Mouse (Mus musculus) C2C12 (cell line): ENCODE results near the gene Pias1.

Source experiments
- CTCF ChIP-seq: IDR thresholded peaks from one replicate; pipeline ENCODE4 v1.5.1; 2011; ENCODE audit not compliant: control insufficient read depth, insufficient read depth, insufficient read length
- MAX ChIP-seq: IDR thresholded peaks from one replicate; pipeline ENCODE4 v1.6.1; 2011; ENCODE audit warnings: mild to moderate bottlenecking, control low read depth
- MYOD1 ChIP-seq: IDR thresholded peaks from one replicate; pipeline ENCODE4 v1.6.1; 2011; ENCODE audit warnings: low read depth; ENCODE audit not compliant: control insufficient read depth, insufficient read length
- MYOG ChIP-seq: IDR thresholded peaks from one replicate; pipeline ENCODE4 v1.6.1; 2011; ENCODE audit not compliant: control insufficient read depth, insufficient read length; ENCODE audit errors: extremely low read depth

- TF ChIP-seq MYOG: no peak
- TF ChIP-seq CTCF: no peak
- no peak for TF ChIP-seq MAX
- TF ChIP-seq MYOD1: no peak
These were observed at the start of gene Pias1 for GRCm38 (mm10) chr9:62987824-62988223.
